Comparison of ENCODE assay signal across 9 mouse cellular contexts in the genomic region with DNA sequence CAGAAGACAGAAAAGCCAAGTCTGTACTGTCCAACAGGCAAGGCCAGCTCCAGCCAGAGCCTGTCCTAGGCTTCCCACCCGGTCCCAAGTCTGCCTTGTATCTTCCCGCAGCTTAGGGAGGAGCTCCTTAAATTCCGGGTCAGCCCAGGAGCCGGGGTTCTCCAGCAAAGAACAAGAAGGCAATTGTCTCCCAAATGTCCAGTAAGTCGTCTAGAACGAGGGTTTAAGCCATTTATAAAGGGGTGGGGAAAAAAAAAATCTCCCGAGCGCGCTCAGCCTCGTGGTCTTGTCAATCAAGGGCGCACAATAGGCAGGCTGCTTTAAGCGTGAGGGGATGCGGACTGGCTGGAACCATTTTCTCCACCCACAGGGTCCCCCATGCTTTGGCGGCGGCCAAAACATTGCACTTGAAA. TPM values are rescaled to one million over a fixed set of nuclear protein-coding genes. Genes with fewer than 3 reads are reported as not detected.
DNase-seq lines count a peak whose midpoint lies in the region; ATAC-seq and TF ChIP-seq lines count a peak whose summit lies in the region.
"Had no signal": no experiment of that assay in that cellular context is flagged by ENCODE, and none has a peak within 500 bp of the region (broad histone marks: within the 10 kb centered on the region; RNA-seq: fewer than 3 reads in every experiment).

No protein-coding gene starts in this region.

- no peak for TF ChIP-seq CTCF in stomach, postnatal 0 days (IDR thresholded peaks at IDR 0.05; ENCODE audit: low read depth)

- 0% methylated on average over 15 of the region's 15 CpGs for WGBS in forebrain, embryonic 13.5 days
- 24% methylated on average over 15 of the region's 15 CpGs for WGBS in intestine, embryonic 16.5 days
- under 1% methylated on average over 15 of the region's 15 CpGs for WGBS in midbrain, embryonic 10.5 days
- 23% methylated on average over 15 of the region's 15 CpGs for WGBS in stomach, postnatal 0 days

- peak overlapping the region; percentile 96 for H3K4me2 ChIP-seq in forebrain, embryonic 13.5 days
- H3K4me2 ChIP-seq in intestine, embryonic 16.5 days (ENCODE audit: low read depth, low read length): peak overlapping the region; percentile 84
- peak overlapping the region; percentile 73 for H3K4me2 ChIP-seq in stomach, postnatal 0 days (replicated peaks; ENCODE audit: low read depth)

- H3K27ac ChIP-seq in forebrain, embryonic 13.5 days: peak overlapping the region; percentile 75
- H3K27ac ChIP-seq in intestine, embryonic 16.5 days (ENCODE audit: low read length): no peak overlapping the region
- peak overlapping the region; percentile 89 for H3K27ac ChIP-seq in midbrain, embryonic 10.5 days (replicated peaks)
- H3K27ac ChIP-seq in stomach, postnatal 0 days (replicated peaks): no peak overlapping the region
- H3K27ac ChIP-seq: macrophage had no signal

- H3K9ac ChIP-seq in forebrain, embryonic 13.5 days: peak overlapping the region; percentile 82
- H3K9ac ChIP-seq in intestine, embryonic 16.5 days (ENCODE audit: low read depth, low read length): peak overlapping the region; percentile 33; the same call in 1 of the 2 replicates
- H3K9ac ChIP-seq in stomach, postnatal 0 days (ENCODE audit: low read length): no peak overlapping the region

- peaks cover 43% of the 10 kb centered on the region for H3K4me1 ChIP-seq in forebrain, embryonic 13.5 days
- peaks cover 5% of the 10 kb centered on the region; the same call in 1 of the 2 replicates for H3K4me1 ChIP-seq in intestine, embryonic 16.5 days (ENCODE audit: control insufficient read depth, insufficient read depth, low read length)
- H3K4me1 ChIP-seq in midbrain, embryonic 10.5 days: peaks cover 85% of the 10 kb centered on the region
- H3K4me1 ChIP-seq in stomach, postnatal 0 days (replicated peaks; ENCODE audit: control insufficient read depth, insufficient read depth): no peaks in the 10 kb centered on the region

- TF ChIP-seq EP300 in stomach, postnatal 0 days (optimal IDR thresholded peaks at IDR 0.05): no peak

- no peaks in the 10 kb centered on the region for H3K9me3 ChIP-seq in forebrain, embryonic 13.5 days (replicated peaks)
- no peaks in the 10 kb centered on the region for H3K9me3 ChIP-seq in intestine, embryonic 16.5 days (ENCODE audit: control insufficient read depth, low read length)
- H3K9me3 ChIP-seq in midbrain, embryonic 10.5 days (replicated peaks): no peaks in the 10 kb centered on the region
- H3K9me3 ChIP-seq in stomach, postnatal 0 days (ENCODE audit: control insufficient read depth, low read length): no peaks in the 10 kb centered on the region

- peak; percentile 75 for ATAC-seq in forebrain, embryonic 13.5 days
- ATAC-seq in intestine, embryonic 16.5 days: no peak
- ATAC-seq in stomach, postnatal 0 days (ENCODE audit: low FRiP score, low TSS enrichment): no peak

- H3K27me3 ChIP-seq in forebrain, embryonic 13.5 days: 0 out of 2 replicates have a peak, but pooled peaks cover 3% of the 10 kb centered on the region
- H3K27me3 ChIP-seq in intestine, embryonic 16.5 days (replicated peaks; ENCODE audit: control insufficient read depth, insufficient read depth, low read length): peaks cover 27% of the 10 kb centered on the region
- H3K27me3 ChIP-seq in midbrain, embryonic 10.5 days (ENCODE audit: low read depth, poor library complexity, severe bottlenecking): peaks cover 12% of the 10 kb centered on the region
- H3K27me3 ChIP-seq in stomach, postnatal 0 days (ENCODE audit: control insufficient read depth, insufficient read depth, low read length): no peaks in the 10 kb centered on the region

- H3K36me3 ChIP-seq in forebrain, embryonic 13.5 days (ENCODE audit: poor library complexity, severe bottlenecking): peaks cover 5% of the 10 kb centered on the region; the same call in 1 of the 2 replicates
- no peaks in the 10 kb centered on the region for H3K36me3 ChIP-seq in intestine, embryonic 16.5 days (ENCODE audit: control insufficient read depth, insufficient read depth, low read length)
- H3K36me3 ChIP-seq in midbrain, embryonic 10.5 days: peaks cover 9% of the 10 kb centered on the region; the same call in 1 of the 2 replicates
- no peaks in the 10 kb centered on the region for H3K36me3 ChIP-seq in stomach, postnatal 0 days (ENCODE audit: control insufficient read depth, insufficient read depth, low read length)

- H3K4me3 ChIP-seq in forebrain, embryonic 13.5 days: peak overlapping the region; percentile 62
- H3K4me3 ChIP-seq in intestine, embryonic 16.5 days (ENCODE audit: low read length): peak overlapping the region; percentile 48
- H3K4me3 ChIP-seq in midbrain, embryonic 10.5 days: peak overlapping the region; percentile 67
- peak overlapping the region; percentile 39 for H3K4me3 ChIP-seq in stomach, postnatal 0 days (ENCODE audit: low read depth, low read length)

- peak; percentile 70 for DNase-seq in ovary, adult 18-20 months (ENCODE audit: low spot score)
- no peak for DNase-seq in ovary, postnatal 10 days (ENCODE audit: low spot score)
- DNase-seq in midbrain, embryonic 10.5 days (ENCODE audit: low spot score): peak; percentile 80
- DNase-seq in stomach, postnatal 0 days (ENCODE audit: low spot score): no peak
- no peak for DNase-seq in thymus, postnatal 14 days
- no peak for DNase-seq in urinary bladder, postnatal 36 days (ENCODE audit: low spot score in 2 of 2)

RNA-seq across cellular contexts. Expression of gene Bcat1, which starts 28.5 kb away (rescaled TPM):
- 101 and 102 TPM in 2 replicates for polyA plus RNA-seq in forebrain, embryonic 13.5 days (2015; fragmentation: Nextera tagmentation; extraction: Ambion mirVana)
- 5.1 and 6.0 TPM in 2 replicates for polyA plus RNA-seq in intestine, embryonic 16.5 days (2015; fragmentation: Nextera tagmentation; extraction: Ambion mirVana)
- polyA plus RNA-seq in midbrain, embryonic 10.5 days (2016; fragmentation: Nextera tagmentation; extraction: Ambion mirVana): 139 and 149 TPM in 2 replicates
- polyA plus RNA-seq in stomach, postnatal 0 days (2015; fragmentation: Nextera tagmentation; extraction: Ambion mirVana): 6.3 and 7.4 TPM in 2 replicates
- polyA plus RNA-seq: macrophage had no signal

Comparison
In these comparisons a context has a peak if more than half of its experiments do, and no peak if none do; other contexts are left out.
1. DNase-seq: peak in ovary, adult 18-20 months (single experiment) and midbrain, embryonic 10.5 days (single experiment); none in ovary, postnatal 10 days (single experiment), stomach, postnatal 0 days (single experiment), thymus, postnatal 14 days (single experiment) and urinary bladder, postnatal 36 days (0 of 2).
2. H3K27ac ChIP-seq: peak in forebrain, embryonic 13.5 days (single experiment) and midbrain, embryonic 10.5 days (single experiment); none in intestine, embryonic 16.5 days (single experiment) and stomach, postnatal 0 days (single experiment).
3. RNA of gene Bcat1, which starts 28.5 kb away (polyA plus RNA-seq): 139 to 149 TPM in midbrain, embryonic 10.5 days and 101 to 102 TPM in forebrain, embryonic 13.5 days; 6.3 to 7.4 TPM in stomach, postnatal 0 days and 5.1 to 6.0 TPM in intestine, embryonic 16.5 days; every median in the first group is over 10 times any median in the second.
4. Peak in every context shown above with its lines, with median percentiles within 50 percentile points of each other: H3K4me2 ChIP-seq and H3K4me3 ChIP-seq.